Mouse (Mus musculus) megakaryocyte, embryonic 14.5 days (primary cell): ENCODE measurements around the gene Fev.

Experiments
- FLI1 ChIP-seq: IDR thresholded peaks from 2 replicates; pipeline ENCODE4 v1.6.1; 2012; ENCODE audit warnings: low read length, inconsistent platforms, mixed read lengths
- GATA1 ChIP-seq: IDR thresholded peaks from 3 replicates; pipeline ENCODE4 v1.6.1; 2012; ENCODE audit warnings: mixed read lengths, low read length, inconsistent platforms, borderline replicate concordance

GRCm38 (mm10) chr1:74857201-74857600 lies 28.0 kb downstream of the Fev start:
- TF ChIP-seq GATA1 (no peak), FLI1 (no peak)
